Mouse (Mus musculus): ENCODE data around the gene Tubb1. TPM values are rescaled to one million over a fixed set of nuclear protein-coding genes. Genes with fewer than 3 reads are reported as not detected.

Tubb1 gene
- total RNA-seq (2023): under 1 TPM; 0.53 to 0.90 TPM

DNA sequence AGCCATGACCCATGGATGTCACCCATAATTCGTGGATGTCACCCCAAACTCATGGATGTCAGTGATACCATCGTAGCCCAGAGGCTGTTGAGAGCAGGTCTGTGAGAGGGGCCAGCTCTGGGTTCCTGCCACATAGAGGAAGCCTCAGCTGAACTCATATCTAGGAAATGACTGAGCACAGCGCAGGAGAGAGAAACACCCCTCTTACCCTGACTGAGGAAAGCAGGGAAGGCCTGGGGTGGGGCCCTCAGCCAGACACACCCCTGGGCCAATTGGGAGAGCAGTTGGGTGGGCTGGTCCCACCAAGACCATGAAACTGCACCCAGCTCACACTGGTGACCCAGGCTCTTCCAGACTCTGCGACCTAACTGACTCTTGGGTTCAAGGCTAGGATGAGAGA, at the start of gene Tubb1:
Tubb1 (plus strand) TSS at position 343 of the 400 bp plus-strand sequence.

DNA sequence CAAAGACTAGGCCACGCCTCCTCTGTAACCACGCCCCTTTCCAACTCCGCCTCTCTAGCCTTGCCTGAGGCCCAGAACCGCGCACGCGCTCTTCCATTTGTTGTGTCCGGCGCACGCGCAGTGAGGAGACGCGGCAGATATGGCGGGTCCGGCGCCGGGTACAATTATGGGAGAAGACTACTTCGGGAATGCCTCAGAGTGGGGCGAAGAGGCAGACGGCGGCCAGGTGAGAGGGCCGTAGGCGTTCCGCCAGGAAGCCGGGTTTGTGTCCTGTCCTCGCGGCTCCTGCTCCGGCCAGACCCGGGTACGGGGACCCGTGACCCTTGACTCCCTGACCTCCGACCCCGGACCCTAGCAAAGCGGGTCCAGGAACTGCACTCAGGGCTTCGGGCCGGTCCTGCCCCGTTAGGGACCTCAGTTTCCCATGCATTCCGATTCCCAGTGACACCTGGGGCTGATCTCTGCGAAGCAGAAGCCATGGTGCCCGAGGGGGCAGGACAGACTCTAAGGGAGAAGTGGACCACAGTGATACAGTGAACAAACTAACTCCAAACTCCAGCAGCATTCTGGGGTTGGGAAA, 34.7 kb upstream of the Tubb1 start, which contains the start of gene Nelfcd:
Nelfcd (plus strand) TSS at position 74 of the 580 bp plus-strand sequence.

DNA sequence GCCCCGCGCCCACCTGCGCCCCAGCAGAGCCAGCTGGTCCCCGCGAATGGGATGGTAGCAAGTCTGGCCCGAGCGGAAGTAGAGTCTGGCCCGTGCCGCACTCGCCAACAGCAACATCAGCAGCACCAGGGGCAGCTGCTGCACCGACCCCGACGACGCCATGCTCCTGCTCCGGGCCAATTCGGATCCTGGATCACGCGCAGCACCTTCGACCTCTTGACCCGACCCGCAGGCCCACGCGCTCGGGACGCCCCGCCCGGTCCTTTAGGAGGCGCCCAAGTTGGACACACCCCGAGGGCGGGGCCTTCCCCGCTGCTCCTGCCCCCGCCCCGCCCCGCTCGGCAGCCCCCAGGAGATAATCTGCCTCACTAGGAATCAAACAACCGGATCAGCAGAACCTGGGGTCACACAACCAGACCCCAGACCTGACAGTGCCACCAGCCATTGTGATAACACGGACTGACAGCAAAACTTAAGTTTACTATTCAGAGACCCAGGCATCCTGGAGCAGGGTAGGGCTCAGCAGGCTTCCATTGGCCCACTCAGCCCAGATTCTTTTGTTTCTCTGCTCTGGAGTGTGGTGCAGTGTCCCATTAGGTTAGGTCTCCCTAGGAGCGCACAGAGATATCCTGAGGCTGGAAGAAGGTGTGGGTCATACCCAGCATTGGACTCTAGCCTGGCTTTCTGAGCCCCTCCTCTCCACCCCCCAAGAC, 11.6 kb upstream of the Tubb1 start, which contains the start of gene Ctsz:
Ctsz (minus strand) TSS at position 303 of the 713 bp plus-strand sequence.

DNA sequence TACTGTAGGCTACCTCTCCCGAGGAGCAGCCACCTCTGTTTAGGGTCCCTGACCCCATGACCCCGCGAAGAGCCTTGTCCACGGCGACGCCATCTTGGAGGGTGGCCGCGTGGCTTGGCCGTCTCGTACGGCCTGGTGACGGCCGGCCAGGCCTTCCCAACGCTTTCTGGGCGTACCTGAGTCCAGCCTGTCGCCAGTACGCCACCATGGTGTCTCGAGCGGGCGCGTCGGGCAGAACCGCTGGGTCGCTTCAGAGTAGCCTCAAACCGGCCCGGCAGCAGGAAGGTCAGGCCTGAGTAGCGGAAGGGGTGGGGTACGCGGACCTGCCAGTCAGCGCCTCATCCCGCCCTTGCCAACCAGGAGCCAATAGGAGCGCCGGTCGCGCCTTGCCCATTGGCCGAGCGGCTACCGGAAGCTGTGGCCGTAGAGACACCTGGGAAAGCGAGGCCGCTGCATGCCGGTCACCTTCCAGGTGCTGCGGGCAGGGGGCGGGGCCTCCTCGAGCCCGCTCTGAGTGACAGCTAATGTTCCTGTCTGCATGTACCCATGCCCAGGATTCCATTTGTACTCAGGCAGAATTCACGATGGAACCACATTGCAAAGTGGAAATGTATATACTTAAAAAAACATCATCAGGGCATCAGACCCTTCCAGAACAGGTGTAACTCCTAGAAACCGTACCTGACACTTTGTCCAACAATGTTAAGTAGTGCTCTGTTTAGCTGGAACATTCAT, 13.5 kb downstream of the Tubb1 start, which contains the start of gene Atp5e:
Atp5e (minus strand) TSS at position 317 of the 735 bp plus-strand sequence.

DNA sequence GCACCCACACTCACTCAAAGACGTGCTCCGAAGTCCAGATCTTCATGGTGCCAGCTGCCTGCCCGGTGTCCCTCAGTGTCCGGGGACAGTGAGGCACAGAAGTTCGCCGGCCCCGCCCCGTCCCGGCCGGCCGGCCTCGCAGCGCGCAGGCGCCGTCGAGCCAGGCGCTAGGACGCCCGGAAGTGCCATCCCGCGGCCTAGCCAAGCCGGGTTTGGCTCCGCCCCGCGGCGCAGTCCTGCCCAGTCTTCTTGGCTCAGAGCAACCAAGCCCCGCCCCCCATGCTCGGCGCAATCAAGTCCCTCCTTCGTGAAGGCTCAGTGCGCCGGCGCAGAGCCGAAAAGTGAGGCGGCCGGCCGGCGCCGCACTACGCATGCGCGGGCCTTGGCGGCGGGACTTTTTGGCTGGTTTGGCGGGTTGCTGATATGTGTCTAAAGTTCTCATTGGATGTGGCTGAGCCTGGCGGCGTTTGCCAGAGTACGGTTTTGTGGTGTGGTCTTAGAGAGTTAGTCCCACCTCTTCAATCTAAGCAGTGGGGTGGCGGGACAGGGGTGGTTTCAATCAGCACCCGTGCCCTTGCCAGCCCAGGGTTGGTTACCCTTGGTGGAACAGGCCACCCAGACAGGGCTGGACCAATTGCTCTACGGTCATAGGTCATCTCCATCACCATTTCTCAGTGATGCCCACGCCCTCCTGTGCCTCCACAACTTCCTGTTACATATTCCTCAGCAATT, 22.5 kb downstream of the Tubb1 start, which contains the start of gene Prelid3b:
Prelid3b (minus strand) TSS at position 264 of the 732 bp plus-strand sequence.

Other genes with a start within 250 kb of the Tubb1 start
- gene Gnas, start 166.4 kb upstream of the Tubb1 start, total RNA-seq (2023): 100 to 1,000 TPM; 711 to 727 TPM
- 1 to 10 TPM in 1 of 2 experiments, under 1 TPM in 1; 0.84 to 1.1 TPM for gene Gm20721, start 104.0 kb upstream of the Tubb1 start, total RNA-seq (2023)
- gene Nelfcd, start 34.9 kb upstream of the Tubb1 start, total RNA-seq (2023): 10 to 100 TPM; 67.8 to 69.6 TPM
- 100 to 1,000 TPM; 223 to 229 TPM for gene Ctsz, start 11.7 kb upstream of the Tubb1 start, total RNA-seq (2023)
- gene Atp5e, start 13.4 kb downstream of the Tubb1 start, total RNA-seq (2023): 100 to 1,000 TPM; 230 to 262 TPM
- 10 to 100 TPM; 46.7 to 58.8 TPM for gene Prelid3b, start 22.4 kb downstream of the Tubb1 start, total RNA-seq (2023)
- gene Zfp831, start 192.8 kb downstream of the Tubb1 start, total RNA-seq (2023): 10 to 100 TPM; 62.2 to 65.4 TPM